Mouse (Mus musculus) MEL (cell line): ENCODE results near the gene Rpl12. TPM values are rescaled to one million over a fixed set of nuclear protein-coding genes. Genes with fewer than 3 reads are reported as not detected.

ENCODE experiments used
- DNase-seq: peaks from one replicate; pipeline ENCODE4 v3.0.0; 2011; ENCODE audit warnings: low read depth, low spot score
- H3K27ac ChIP-seq: 2 replicates; pipeline ENCODE4 v1.5.1; 2012; ENCODE audit warnings: low read depth, mild to moderate bottlenecking, control low read depth, low read length, moderate library complexity; ENCODE audit not compliant: control insufficient read depth
- H3K27me3 ChIP-seq, 2 experiments: fragments of 150-350 bp in 1 of 2; sonication (generic) in 1 of 2; 2 replicates each; pipeline ENCODE4 v1.6.1; 2012; ENCODE audit warnings: low read length in 2 of 2, mild to moderate bottlenecking in 2 of 2, improper control_type of control experiment in 1 of 2, moderate library complexity in 1 of 2; ENCODE audit not compliant: insufficient read depth in 2 of 2, control insufficient read depth in 1 of 2
- H3K36me3 ChIP-seq, 2 experiments: 2 replicates each; pipeline ENCODE4 v1.6.1; 2012 to 2014; ENCODE audit warnings: low read length in 2 of 2, improper control_type of control experiment in 1 of 2, inconsistent platforms in 1 of 2, mild to moderate bottlenecking in 1 of 2; ENCODE audit not compliant: insufficient read depth in 2 of 2, control insufficient read depth in 1 of 2
- H3K4me1 ChIP-seq, 2 experiments: fragments of 150-350 bp in 1 of 2; sonication (generic) in 1 of 2; 2 replicates each; pipeline ENCODE4 v1.6.1; 2012; ENCODE audit warnings: low read length in 2 of 2, improper control_type of control experiment in 1 of 2, mild to moderate bottlenecking in 1 of 2; ENCODE audit not compliant: insufficient read depth in 2 of 2, control insufficient read depth in 1 of 2
- H3K4me3 ChIP-seq, 2 experiments: fragments of 150-350 bp in 1 of 2; sonication (generic) in 1 of 2; 2 replicates each; pipeline ENCODE4 v1.5.1; 2012; ENCODE audit warnings: low read depth in 2 of 2, low read length in 2 of 2, mild to moderate bottlenecking in 2 of 2, moderate library complexity in 2 of 2, control low read depth in 1 of 2, improper control_type of control experiment in 1 of 2; ENCODE audit not compliant: control insufficient read depth in 1 of 2, insufficient read depth in 1 of 2
- H3K79me2 ChIP-seq: 2 replicates; pipeline ENCODE4 v1.6.1; 2012; ENCODE audit warnings: mild to moderate bottlenecking, low read length, moderate library complexity; ENCODE audit not compliant: control insufficient read depth, poor library complexity, insufficient read depth
- H3K9ac ChIP-seq: 2 replicates; pipeline ENCODE4 v1.6.1; 2012; ENCODE audit warnings: low read depth, mild to moderate bottlenecking, control low read depth, low read length, moderate library complexity; ENCODE audit not compliant: control insufficient read depth, poor library complexity, severe bottlenecking
- H3K9me3 ChIP-seq: fragments of 150-350 bp; sonication (generic); replicated peaks from 2 replicates; pipeline ENCODE4 v1.6.1; 2012; ENCODE audit warnings: mild to moderate bottlenecking, low read length, improper control_type of control experiment, moderate library complexity; ENCODE audit not compliant: insufficient read depth
- BHLHE40 ChIP-seq: IDR thresholded peaks from 2 replicates; pipeline ENCODE4 v1.6.1; 2012; ENCODE audit warnings: low read depth, mild to moderate bottlenecking, inconsistent platforms, low read length, improper control_type of control experiment, borderline replicate concordance
- CHD1 ChIP-seq: IDR thresholded peaks from 2 replicates; pipeline ENCODE4 v1.6.1; 2012; ENCODE audit warnings: low read depth, mild to moderate bottlenecking, inconsistent platforms, low read length, improper control_type of control experiment
- CHD2 ChIP-seq: IDR thresholded peaks from 2 replicates; pipeline ENCODE4 v1.6.1; 2011; ENCODE audit warnings: low read length, improper control_type of control experiment
- CTCF ChIP-seq, 3 experiments: IDR thresholded peaks in 2 of 3; conservative IDR thresholded peaks in 1 of 3; 2 replicates each; pipeline ENCODE4 v1.5.1; 2011 to 2012; ENCODE audit warnings: low read length in 3 of 3, low read depth in 2 of 3, mild to moderate bottlenecking in 2 of 3, improper control_type of control experiment in 1 of 3, inconsistent platforms in 1 of 3, mixed read lengths in 1 of 3, moderate library complexity in 1 of 3; ENCODE audit not compliant: control insufficient read depth in 1 of 3, insufficient read depth in 1 of 3, poor library complexity in 1 of 3, severe bottlenecking in 1 of 3
- E2F4 ChIP-seq: IDR thresholded peaks from 2 replicates; pipeline ENCODE4 v1.6.1; 2011; ENCODE audit warnings: low read depth, low read length, improper control_type of control experiment, borderline replicate concordance
- ELF1 ChIP-seq: IDR thresholded peaks from 2 replicates; pipeline ENCODE4 v1.6.1; 2014; ENCODE audit warnings: low read depth, mild to moderate bottlenecking, inconsistent platforms, low read length, improper control_type of control experiment, moderate library complexity
- EP300 ChIP-seq, 2 experiments: IDR thresholded peaks; 2 replicates each; pipeline ENCODE4 v1.6.1; 2011; ENCODE audit warnings: improper control_type of control experiment in 2 of 2, low read length in 2 of 2, low read depth in 1 of 2, mild to moderate bottlenecking in 1 of 2
- ETS1 ChIP-seq: IDR thresholded peaks from 2 replicates; pipeline ENCODE4 v1.6.1; 2012; ENCODE audit warnings: low read depth, mild to moderate bottlenecking, inconsistent platforms, low read length, improper control_type of control experiment, moderate library complexity
- GABPA ChIP-seq: IDR thresholded peaks from 2 replicates; pipeline ENCODE4 v1.6.1; 2012; ENCODE audit warnings: low read depth, mild to moderate bottlenecking, inconsistent platforms, low read length, improper control_type of control experiment, moderate library complexity
- GATA1 ChIP-seq: IDR thresholded peaks from 2 replicates; pipeline ENCODE4 v1.6.1; 2011; ENCODE audit warnings: low read depth, low read length, improper control_type of control experiment
- HCFC1 ChIP-seq: IDR thresholded peaks from 2 replicates; pipeline ENCODE4 v1.6.1; 2012; ENCODE audit warnings: low read depth, mild to moderate bottlenecking, inconsistent platforms, low read length, improper control_type of control experiment, moderate library complexity
- JUND ChIP-seq: IDR thresholded peaks from 2 replicates; pipeline ENCODE4 v1.6.1; 2011; ENCODE audit warnings: low read depth, mild to moderate bottlenecking, improper control_type of control experiment, low read length
- KAT2A ChIP-seq: conservative IDR thresholded peaks from 2 replicates; pipeline ENCODE4 v1.6.1; 2012; ENCODE audit warnings: low read depth, low read length, improper control_type of control experiment, inconsistent platforms
- MAFK ChIP-seq: IDR thresholded peaks from 2 replicates; pipeline ENCODE4 v1.6.1; 2011; ENCODE audit warnings: low read depth, mild to moderate bottlenecking, low read length, improper control_type of control experiment, borderline replicate concordance
- MAX ChIP-seq: IDR thresholded peaks from 2 replicates; pipeline ENCODE4 v1.6.1; 2011; ENCODE audit warnings: low read length, improper control_type of control experiment
- MEF2A ChIP-seq: IDR thresholded peaks from 2 replicates; pipeline ENCODE4 v1.6.1; 2014; ENCODE audit warnings: low read depth, mild to moderate bottlenecking, inconsistent platforms, low read length, improper control_type of control experiment; ENCODE audit not compliant: poor library complexity, insufficient replicate concordance, severe bottlenecking; ENCODE audit errors: extremely low read depth
- MXI1 ChIP-seq: IDR thresholded peaks from 2 replicates; pipeline ENCODE4 v1.6.1; 2011; ENCODE audit warnings: mild to moderate bottlenecking, low read depth, low read length, improper control_type of control experiment
- MYB ChIP-seq: IDR thresholded peaks from 2 replicates; pipeline ENCODE4 v1.6.1; 2011; ENCODE audit warnings: mild to moderate bottlenecking, low read depth, low read length, improper control_type of control experiment
- MYC ChIP-seq: IDR thresholded peaks from 2 replicates; pipeline ENCODE4 v1.6.1; 2011; ENCODE audit warnings: low read depth, mild to moderate bottlenecking, low read length, improper control_type of control experiment, moderate library complexity
- NELFE ChIP-seq: IDR thresholded peaks from 2 replicates; pipeline ENCODE4 v1.6.1; 2011; ENCODE audit warnings: low read depth, low read length, improper control_type of control experiment
- NRF1 ChIP-seq: IDR thresholded peaks from 2 replicates; pipeline ENCODE4 v1.6.1; 2014; ENCODE audit warnings: low read depth, mild to moderate bottlenecking, inconsistent platforms, low read length, improper control_type of control experiment, moderate library complexity; ENCODE audit not compliant: poor library complexity, insufficient read depth, severe bottlenecking
- POLR2A ChIP-seq, 2 experiments: IDR thresholded peaks; 2 replicates each; pipeline ENCODE4 v1.6.1; 2011 to 2012; ENCODE audit warnings: low read length in 2 of 2, mild to moderate bottlenecking in 2 of 2, control low read depth in 1 of 2, improper control_type of control experiment in 1 of 2, low read depth in 1 of 2, moderate library complexity in 1 of 2; ENCODE audit not compliant: control insufficient read depth in 1 of 2, insufficient read depth in 1 of 2, poor library complexity in 1 of 2
- POLR2AphosphoS2 ChIP-seq: IDR thresholded peaks from 2 replicates; pipeline ENCODE4 v1.6.1; 2011; ENCODE audit warnings: low read length, improper control_type of control experiment
- POLR2AphosphoS5 ChIP-seq: IDR thresholded peaks from 2 replicates; pipeline ENCODE4 v1.6.1; 2012; ENCODE audit warnings: low read depth, borderline replicate concordance, mild to moderate bottlenecking, inconsistent platforms, low read length, moderate library complexity, mixed read lengths
- RAD21 ChIP-seq: IDR thresholded peaks from 2 replicates; pipeline ENCODE4 v1.6.1; 2011; ENCODE audit warnings: mild to moderate bottlenecking, low read depth, low read length, improper control_type of control experiment
- RCOR1 ChIP-seq: IDR thresholded peaks from 2 replicates; pipeline ENCODE4 v1.6.1; 2012; ENCODE audit warnings: low read depth, mild to moderate bottlenecking, inconsistent platforms, low read length, improper control_type of control experiment
- SIN3A ChIP-seq: IDR thresholded peaks from 2 replicates; pipeline ENCODE4 v1.6.1; 2012; ENCODE audit warnings: low read length, improper control_type of control experiment, inconsistent platforms
- SMC3 ChIP-seq: IDR thresholded peaks from 2 replicates; pipeline ENCODE4 v1.6.1; 2011; ENCODE audit warnings: low read depth, low read length, improper control_type of control experiment
- TAL1 ChIP-seq: IDR thresholded peaks from 2 replicates; pipeline ENCODE4 v1.6.1; 2012; ENCODE audit warnings: mild to moderate bottlenecking, inconsistent platforms, low read length, moderate library complexity, mixed read lengths
- TBP ChIP-seq: IDR thresholded peaks from 2 replicates; pipeline ENCODE4 v1.8.0; 2011; ENCODE audit warnings: low read depth, low read length, improper control_type of control experiment
- TCF12 ChIP-seq: IDR thresholded peaks from 2 replicates; pipeline ENCODE4 v1.6.1; 2014; ENCODE audit warnings: low read depth, mild to moderate bottlenecking, inconsistent platforms, low read length, improper control_type of control experiment, moderate library complexity
- UBTF ChIP-seq: IDR thresholded peaks from 2 replicates; pipeline ENCODE4 v1.6.1; 2012; ENCODE audit warnings: low read depth, mild to moderate bottlenecking, inconsistent platforms, low read length, improper control_type of control experiment, moderate library complexity, borderline replicate concordance; ENCODE audit not compliant: insufficient read depth
- USF2 ChIP-seq, 2 experiments: IDR thresholded peaks; 2 replicates each; pipeline ENCODE4 v1.6.1; 2011 to 2012; ENCODE audit warnings: improper control_type of control experiment in 2 of 2, low read length in 2 of 2, borderline replicate concordance in 1 of 2, inconsistent platforms in 1 of 2, low read depth in 1 of 2, mild to moderate bottlenecking in 1 of 2; ENCODE audit not compliant: insufficient read depth in 1 of 2
- ZC3H11A ChIP-seq: IDR thresholded peaks from 2 replicates; pipeline ENCODE4 v1.6.1; 2012; ENCODE audit warnings: low read depth, mild to moderate bottlenecking, inconsistent platforms, low read length, improper control_type of control experiment
- ZKSCAN1 ChIP-seq: IDR thresholded peaks from 2 replicates; pipeline ENCODE4 v1.6.1; 2012; ENCODE audit warnings: low read depth, mild to moderate bottlenecking, inconsistent platforms, low read length, improper control_type of control experiment, moderate library complexity
- ZMIZ1 ChIP-seq: IDR thresholded peaks from 2 replicates; pipeline ENCODE4 v1.6.1; 2012; ENCODE audit warnings: low read depth, mild to moderate bottlenecking, inconsistent platforms, low read length, improper control_type of control experiment, moderate library complexity
- ZNF384 ChIP-seq: IDR thresholded peaks from 2 replicates; pipeline ENCODE4 v1.6.1; 2012; ENCODE audit warnings: low read depth, mild to moderate bottlenecking, inconsistent platforms, low read length, improper control_type of control experiment
- polyA plus RNA-seq, 2 experiments: library from polyadenylated mRNA; stranded (reverse) in 1 of 2; unstranded in 1 of 2; fragments of >175 nt in 1 of 2; fragments of >200 nt in 1 of 2; gene quantifications; 2 replicates each; pipeline versions ENCODE4 v1.2.1 to v1.2.4; 2012; ENCODE audit warnings: low replicate concordance in 2 of 2, low read depth in 1 of 2; ENCODE audit not compliant: insufficient read length in 2 of 2, insufficient read depth in 1 of 2, missing spikeins in 1 of 2
- total RNA-seq: library from RNA; depleted of rRNA; stranded (reverse); fragments of 300-350 nt; gene quantifications from 2 replicates; pipeline ENCODE4 v1.2.3, GENCODE M21; 2012

The Rpl12 gene
- total and polyA plus RNA-seq, 3 experiments: 116 to 1,842 TPM; not detected in 1

DNA sequence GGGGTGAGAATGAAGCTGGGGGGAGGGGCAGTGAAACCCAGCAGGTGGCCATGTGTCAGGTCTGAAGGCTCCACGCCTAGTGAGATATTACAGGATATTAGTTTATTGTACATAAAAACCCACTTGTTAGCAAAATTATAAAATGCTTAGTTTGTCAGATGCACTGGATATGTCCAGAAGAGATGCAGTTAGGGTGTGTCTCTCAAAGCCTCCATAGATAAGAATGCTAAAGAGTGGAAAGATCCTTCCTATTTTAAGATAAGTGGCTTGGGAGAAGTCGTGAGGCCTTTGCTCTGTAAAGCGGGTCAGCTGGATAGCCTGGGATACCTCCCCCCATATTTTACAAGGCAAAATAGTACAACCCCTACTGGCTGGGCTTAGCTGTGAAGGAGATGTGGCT lies 17.3 kb downstream of the Rpl12 start:
- peaks cover 6% of the 10 kb centered on the region for H3K79me2 ChIP-seq
- H3K27me3 ChIP-seq: no peaks in the 10 kb centered on the region
- H3K4me3 ChIP-seq: peak overlapping the region; percentile 16 to 26; a peak in 2 of 4 replicates
- DNase-seq: peak; percentile 49
- peaks cover 0 to 27% of the 10 kb centered on the region in 2 experiments; a peak in 2 of 4 replicates for H3K36me3 ChIP-seq
- H3K4me1 ChIP-seq: peaks cover 25 to 27% of the 10 kb centered on the region in 2 experiments
- peak overlapping the region; percentile 73 for H3K27ac ChIP-seq
- H3K9ac ChIP-seq: peak overlapping the region; percentile 30
- no peaks in the 10 kb centered on the region for H3K9me3 ChIP-seq
- TF ChIP-seq MAFK: 0 out of 2 replicates have a peak, but pooled peaks have one; percentile 39
- no peak for TF ChIP-seq HCFC1
- no peak for TF ChIP-seq POLR2AphosphoS2
- no peak for TF ChIP-seq GABPA
- TF ChIP-seq MYC: peak; percentile 72
- no peak for TF ChIP-seq E2F4
- TF ChIP-seq USF2 (IDR thresholded peaks at IDR 0.05; ENCODE audit: borderline replicate concordance in 1 of 2, insufficient read depth in 1 of 2, low read depth in 1 of 2, low read length in 2 of 2): no peak
- TF ChIP-seq MEF2A: no peak
- no peak for TF ChIP-seq CHD1
- no peak for TF ChIP-seq SMC3
- TF ChIP-seq CHD2: no peak
- TF ChIP-seq GATA1: peak; percentile 85
- no peak for TF ChIP-seq ZC3H11A
- no peak for TF ChIP-seq CTCF (IDR thresholded peaks at IDR 0.05 in 2 of 3, conservative IDR thresholded peaks at IDR 0.05 in 1 of 3; ENCODE audit: control insufficient read depth in 1 of 3, insufficient read depth in 1 of 3, low read depth in 2 of 3, low read length in 3 of 3, poor library complexity in 1 of 3, severe bottlenecking in 1 of 3)
- TF ChIP-seq TAL1: no peak
- peak; percentile 41; the same call in 1 of the 2 replicates for TF ChIP-seq MXI1
- TF ChIP-seq NELFE: no peak
- TF ChIP-seq NRF1: no peak
- peak; percentile 71 to 76; a peak in 3 of 4 replicates for TF ChIP-seq EP300 (IDR thresholded peaks at IDR 0.05; ENCODE audit: low read depth in 1 of 2, low read length in 2 of 2)
- TF ChIP-seq JUND: no peak
- no peak for TF ChIP-seq RAD21
- peak; percentile 66; the same call in 1 of the 2 replicates for TF ChIP-seq SIN3A
- TF ChIP-seq ZMIZ1: no peak
- peak; percentile 42; the same call in 1 of the 2 replicates for TF ChIP-seq MYB
- TF ChIP-seq ZNF384: no peak
- TF ChIP-seq POLR2A (IDR thresholded peaks at IDR 0.05; ENCODE audit: control insufficient read depth in 1 of 2, insufficient read depth in 1 of 2, low read depth in 1 of 2, low read length in 2 of 2, poor library complexity in 1 of 2): no peak
- TF ChIP-seq RCOR1: peak; percentile 50; the same call in 1 of the 2 replicates
- no peak; the same call in 1 of the 2 replicates for TF ChIP-seq MAX
- TF ChIP-seq KAT2A: no peak
- peak; percentile 59 for TF ChIP-seq ETS1
- TF ChIP-seq TBP: no peak
- TF ChIP-seq ZKSCAN1: no peak
- TF ChIP-seq UBTF: no peak
- no peak for TF ChIP-seq ELF1
- no peak for TF ChIP-seq POLR2AphosphoS5
- 0 out of 2 replicates have a peak, but pooled peaks have one; percentile 24 for TF ChIP-seq BHLHE40
- TF ChIP-seq TCF12: peak; percentile 51; the same call in 1 of the 2 replicates
